Mouse (Mus musculus) hindbrain, embryonic 12.5 days (tissue): ENCODE data around the gene Dusp21. TPM values are rescaled to one million over a fixed set of nuclear protein-coding genes. Genes with fewer than 3 reads are reported as not detected.

Experiments
- ATAC-seq: fragments of 200-750 bp; cut with Nextera tagmentation; 2 replicates; pipeline ENCODE4 v1.8.0; 2017; ENCODE audit warnings: moderate TSS enrichment; ENCODE audit not compliant: low FRiP score
- H3K27ac ChIP-seq: fragments of 300-500 bp; sonication (generic); 2 replicates; pipeline ENCODE4 v1.5.1; 2016; ENCODE audit warnings: mild to moderate bottlenecking
- H3K27me3 ChIP-seq: fragments of 300-500 bp; sonication (generic); 2 replicates; pipeline ENCODE4 v1.6.1; 2016; ENCODE audit warnings: mild to moderate bottlenecking
- H3K36me3 ChIP-seq: fragments of 300-500 bp; sonication (generic); 2 replicates; pipeline ENCODE4 v1.6.1; 2016; ENCODE audit warnings: mild to moderate bottlenecking
- H3K4me1 ChIP-seq: fragments of 300-500 bp; sonication (generic); 2 replicates; pipeline ENCODE4 v1.6.1; 2016
- H3K4me2 ChIP-seq: fragments of 300-500 bp; sonication (generic); replicated peaks from 2 replicates; pipeline ENCODE4 v1.6.1; 2016; ENCODE audit warnings: mild to moderate bottlenecking
- H3K4me3 ChIP-seq: fragments of 300-500 bp; sonication (generic); 2 replicates; pipeline ENCODE4 v1.5.1; 2016; ENCODE audit warnings: mild to moderate bottlenecking
- H3K9ac ChIP-seq: fragments of 300-500 bp; sonication (generic); 2 replicates; pipeline ENCODE4 v1.6.1; 2016; ENCODE audit warnings: mild to moderate bottlenecking, moderate library complexity
- H3K9me3 ChIP-seq: fragments of 300-500 bp; sonication (generic); replicated peaks from 2 replicates; pipeline ENCODE4 v1.6.1; 2016; ENCODE audit warnings: mild to moderate bottlenecking
- WGBS: fragments of 180-500 bp; shearing (Covaris S2); methylation state at CpG from one replicate; pipeline ENCODE4 v1.1.7; 2016; 5-methylcytosine and 5-hydroxymethylcytosine counted together
- polyA plus RNA-seq: library from polyadenylated mRNA; unstranded; fragments of >200 nt; fragmentation: Nextera tagmentation; extraction: Ambion mirVana; gene quantifications from 2 replicates; pipeline ENCODE4 v1.2.1, GENCODE M21; 2016

Gene Dusp21
- polyA plus RNA-seq, 1 experiment from 2014 or later: not detected

GRCm38 (mm10) chrX:18179492-18179891 lies 33.8 kb downstream of the Dusp21 start:
- Histone ChIP-seq H3K4me1 (no peaks in the 10 kb centered on the region), H3K4me3 (no peak overlapping the region), H3K9ac (no peak overlapping the region), H3K9me3 (no peaks in the 10 kb centered on the region), H3K27me3 (no peaks in the 10 kb centered on the region), H3K27ac (no peak overlapping the region), H3K4me2 (no peak overlapping the region), H3K36me3 (no peaks in the 10 kb centered on the region)
- WGBS: 100% methylated on average over 1 of the region's 1 CpGs
- ATAC-seq: no peak

GRCm38 (mm10) chrX:18187203-18187602 lies 41.5 kb downstream of the Dusp21 start:
- Histone ChIP-seq H3K9me3 (no peaks in the 10 kb centered on the region), H3K4me3 (no peak overlapping the region), H3K9ac (no peak overlapping the region), H3K36me3 (no peaks in the 10 kb centered on the region), H3K4me1 (0 out of 2 replicates have a peak, but pooled peaks cover 2% of the 10 kb centered on the region), H3K4me2 (no peak overlapping the region), H3K27ac (no peak overlapping the region), H3K27me3 (no peaks in the 10 kb centered on the region)
- ATAC-seq: no peak

- H3K27ac ChIP-seq: no peak overlapping the region
Observed at GRCm38 (mm10) chrX:18188293-18188692, 42.6 kb downstream of the Dusp21 start.

More at GRCm38 (mm10) chrX:18188293-18188692, 42.6 kb downstream of the Dusp21 start:
- 85% methylated on average over 2 of the region's 2 CpGs for WGBS
- Histone ChIP-seq H3K9me3 (no peaks in the 10 kb centered on the region), H3K4me2 (no peak overlapping the region), H3K36me3 (no peaks in the 10 kb centered on the region), H3K4me1 (0 out of 2 replicates have a peak, but pooled peaks cover 2% of the 10 kb centered on the region), H3K9ac (no peak overlapping the region), H3K27me3 (no peaks in the 10 kb centered on the region), H3K4me3 (no peak overlapping the region)
- no peak for ATAC-seq

Other genes starting within 250 kb of the Dusp21 start
- 33.5 and 35.4 TPM in 2 replicates for gene Kdm6a, start 16.7 kb downstream of the Dusp21 start, polyA plus RNA-seq